Mouse (Mus musculus): Measurements from ENCODE around the gene Gpatch1. TPM values are rescaled to one million over a fixed set of nuclear protein-coding genes. Genes with fewer than 3 reads are reported as not detected.
A peak's percentile ranks its signal among the peaks of the same experiment; 100 is the strongest.
"Not testable (repeated sequence)": the region's sequence is repeated elsewhere in the genome, so short reads cannot be mapped to it uniquely, and the experiment has no call there.

Gene Gpatch1
- polyA plus RNA-seq, 1 experiment from 2014 or later, result 21.3 TPM

DNA sequence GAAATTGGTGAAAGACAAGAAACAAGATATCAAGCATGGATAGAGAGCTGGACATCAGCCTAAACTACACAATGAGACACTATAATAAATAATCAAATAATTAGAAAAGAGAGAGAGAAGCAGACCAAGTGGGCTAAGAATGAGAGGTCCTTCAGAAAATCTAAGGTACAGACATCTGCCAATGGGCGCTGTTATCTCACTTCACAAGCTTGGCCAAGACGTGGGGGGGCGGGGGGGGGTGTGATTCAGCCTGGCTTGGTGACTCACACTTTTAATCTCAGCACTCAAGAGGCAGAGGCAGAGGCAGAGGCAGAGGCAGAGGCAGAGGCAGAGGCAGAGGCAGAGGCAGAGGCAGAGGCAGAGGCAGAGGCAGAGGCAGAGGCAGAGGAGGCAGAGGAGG is 981 bp upstream of the Gpatch1 start:
- H3K9ac ChIP-seq; ATAC-seq (ENCODE audit: low FRiP score); H3K27me3 ChIP-seq; H3K4me2 ChIP-seq (replicated peaks); H3K27ac ChIP-seq; H3K4me3 ChIP-seq; H3K9me3 ChIP-seq (replicated peaks); H3K36me3 ChIP-seq: not testable (repeated sequence)
- WGBS, result 73% methylated on average over 3 of the region's 3 CpGs
- H3K4me1 ChIP-seq, result peaks cover 14% of the 10 kb centered on the region

DNA sequence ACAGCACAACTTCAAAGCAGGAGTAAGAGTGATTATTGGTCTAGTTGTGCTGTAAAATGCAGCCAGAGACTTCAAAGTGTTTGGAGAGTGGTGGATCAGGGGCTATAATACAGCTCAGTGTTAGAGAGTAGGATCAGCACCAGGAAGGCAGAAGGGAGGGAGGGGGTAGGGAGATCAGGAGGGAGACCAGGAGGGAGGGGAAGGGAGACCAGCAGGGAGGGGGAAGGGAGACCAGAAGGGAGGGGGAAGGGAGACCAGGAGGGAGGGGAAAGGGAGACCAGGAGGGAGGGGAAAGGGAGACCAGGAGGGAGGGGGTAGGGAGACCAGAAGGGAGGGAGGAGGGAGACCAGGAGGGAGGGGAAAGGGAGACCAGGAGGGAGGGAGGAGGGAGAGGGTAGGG is 4.1 kb downstream of the Gpatch1 start:
- no peak for ATAC-seq (ENCODE audit: low FRiP score)
- no peak overlapping the region for H3K4me2 ChIP-seq (replicated peaks)
- peaks cover 10% of the 10 kb centered on the region for H3K36me3 ChIP-seq
- no peak overlapping the region for H3K9ac ChIP-seq
- no peaks in the 10 kb centered on the region for H3K9me3 ChIP-seq (replicated peaks)
- no peak overlapping the region for H3K4me3 ChIP-seq
- peaks cover 9% of the 10 kb centered on the region for H3K4me1 ChIP-seq
- no peak overlapping the region for H3K27ac ChIP-seq
- H3K27me3 ChIP-seq, result no peaks in the 10 kb centered on the region

DNA sequence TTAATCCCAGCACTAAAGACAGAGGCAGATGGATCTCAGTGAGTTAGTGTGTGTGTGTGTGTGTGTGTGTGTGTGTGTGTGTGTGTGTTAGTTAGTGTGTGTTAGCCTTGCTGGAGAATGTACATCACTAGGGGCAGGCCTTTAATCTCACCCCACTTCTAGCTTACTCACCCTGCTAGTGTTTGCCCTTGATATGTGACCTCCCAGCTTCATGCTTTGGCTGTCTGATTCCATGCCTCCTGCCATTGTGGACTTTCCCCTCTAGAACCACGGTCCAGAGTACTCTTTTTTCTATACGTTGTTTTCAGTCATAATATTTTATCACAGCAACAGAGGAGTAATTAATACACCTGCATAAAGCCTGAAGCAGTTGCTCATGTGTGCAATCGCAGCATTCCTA is 7.0 kb downstream of the Gpatch1 start:
- H3K27me3 ChIP-seq, result no peaks in the 10 kb centered on the region
- no peaks in the 10 kb centered on the region for H3K9me3 ChIP-seq (replicated peaks)
- no peak overlapping the region for H3K4me3 ChIP-seq
- 85% methylated on average over 3 of the region's 3 CpGs for WGBS
- no peaks in the 10 kb centered on the region for H3K4me1 ChIP-seq
- ATAC-seq (ENCODE audit: low FRiP score), result no peak
- H3K9ac ChIP-seq, result no peak overlapping the region
- H3K4me2 ChIP-seq (replicated peaks), result no peak overlapping the region
- H3K36me3 ChIP-seq, result peaks cover 38% of the 10 kb centered on the region
- no peak overlapping the region for H3K27ac ChIP-seq

DNA sequence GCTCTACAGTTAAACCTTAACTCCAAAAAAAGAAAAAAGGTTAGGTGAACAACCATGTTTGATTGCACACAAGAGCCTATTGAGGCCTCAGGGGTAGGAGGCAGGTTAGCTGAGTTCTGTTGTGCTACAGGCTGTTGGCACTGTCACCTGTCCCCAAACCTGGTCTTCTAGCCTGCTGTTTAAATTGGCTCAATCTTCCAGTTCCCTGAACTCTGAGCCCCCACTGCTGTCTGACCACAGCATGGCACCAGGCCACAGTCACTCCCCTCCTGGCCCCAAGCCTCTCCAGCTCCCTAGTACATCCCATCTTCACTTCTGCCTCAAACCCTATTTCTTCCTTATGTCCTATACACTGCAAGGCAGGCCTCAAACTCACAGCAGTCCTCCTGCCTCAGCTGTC is 17.4 kb downstream of the Gpatch1 start:
- Histone ChIP-seq H3K9ac (no peak overlapping the region), H3K4me1 (no peaks in the 10 kb centered on the region), H3K27ac (no peak overlapping the region), H3K27me3 (no peaks in the 10 kb centered on the region), H3K4me2 (replicated peaks) (no peak overlapping the region), H3K4me3 (no peak overlapping the region), H3K9me3 (replicated peaks) (no peaks in the 10 kb centered on the region), H3K36me3 (peaks cover 77% of the 10 kb centered on the region)
- ATAC-seq (ENCODE audit: low FRiP score), result no peak

DNA sequence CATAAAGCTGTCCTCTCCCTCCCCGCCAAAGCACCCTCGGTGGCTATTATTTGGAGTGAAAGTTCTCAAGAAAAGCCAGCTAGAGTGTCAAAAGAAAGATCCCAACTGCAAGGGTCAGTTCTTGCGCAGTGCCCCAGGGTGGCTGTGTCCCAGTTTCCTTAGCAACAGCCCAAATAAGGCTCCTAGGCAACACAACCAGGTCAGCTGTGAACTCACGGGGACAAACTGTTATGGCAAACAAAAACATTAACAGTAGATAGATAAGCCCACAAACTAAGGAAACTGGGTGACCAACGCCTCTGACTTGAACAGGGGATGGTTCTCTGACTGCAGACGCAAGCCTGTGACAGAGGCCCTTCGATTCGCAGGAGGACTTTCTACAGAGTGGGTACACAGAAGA is 18.6 kb downstream of the Gpatch1 start:
- Histone ChIP-seq H3K36me3 (peaks cover 77% of the 10 kb centered on the region), H3K9ac (no peak overlapping the region), H3K4me3 (no peak overlapping the region), H3K9me3 (replicated peaks) (no peaks in the 10 kb centered on the region), H3K4me1 (no peaks in the 10 kb centered on the region), H3K27me3 (no peaks in the 10 kb centered on the region), H3K27ac (no peak overlapping the region), H3K4me2 (replicated peaks) (no peak overlapping the region)
- no peak for ATAC-seq (ENCODE audit: low FRiP score)
- 68% methylated on average over 8 of the region's 8 CpGs for WGBS

DNA sequence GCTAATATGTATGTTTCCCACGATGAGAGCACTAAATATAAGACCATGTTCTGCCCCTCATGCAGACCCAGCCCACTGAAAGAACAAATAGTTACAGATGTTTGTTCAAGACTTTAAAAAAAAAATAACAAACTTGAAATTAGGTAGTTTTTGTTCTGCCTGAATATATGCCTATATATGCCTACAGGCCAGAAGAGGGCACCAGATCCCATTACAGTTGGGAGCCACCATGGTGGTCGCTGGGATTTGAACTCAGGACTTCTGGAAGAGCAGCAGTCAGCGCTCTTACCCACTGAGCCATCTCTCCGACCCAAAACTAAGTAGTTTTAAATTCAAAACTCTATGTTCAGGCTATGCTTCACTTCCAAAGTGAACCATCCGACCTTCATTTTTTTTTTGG is 20.4 kb downstream of the Gpatch1 start:
- Histone ChIP-seq H3K27me3 (no peaks in the 10 kb centered on the region), H3K4me1 (no peaks in the 10 kb centered on the region), H3K9ac (no peak overlapping the region), H3K27ac (no peak overlapping the region), H3K36me3 (peaks cover 80% of the 10 kb centered on the region), H3K4me2 (replicated peaks) (no peak overlapping the region), H3K9me3 (replicated peaks) (no peaks in the 10 kb centered on the region), H3K4me3 (no peak overlapping the region)
- ATAC-seq (ENCODE audit: low FRiP score), result no peak
- WGBS, result 95% methylated on average over 5 of the region's 5 CpGs

DNA sequence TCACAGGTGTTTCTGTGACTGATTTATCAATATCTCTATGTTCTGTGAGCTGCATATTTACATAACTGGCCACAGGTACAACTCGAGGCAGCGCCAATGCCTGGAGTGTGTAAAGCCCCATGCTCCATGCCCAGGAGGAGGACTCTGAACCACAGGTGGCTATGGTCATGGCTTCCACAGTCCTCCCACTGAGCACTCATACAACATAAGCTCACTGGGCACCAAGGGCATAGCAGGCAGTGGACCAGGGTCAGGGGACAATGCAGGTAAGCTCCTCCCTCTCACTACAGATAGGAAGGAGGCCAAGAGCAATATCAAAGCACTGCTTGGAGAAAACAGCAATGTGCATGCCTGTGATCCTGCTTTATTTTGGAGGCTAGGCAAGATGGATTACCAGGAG is 22.6 kb downstream of the Gpatch1 start:
- Histone ChIP-seq H3K4me2 (replicated peaks) (no peak overlapping the region), H3K4me3 (no peak overlapping the region), H3K27ac (no peak overlapping the region), H3K36me3 (peaks cover 80% of the 10 kb centered on the region), H3K4me1 (no peaks in the 10 kb centered on the region), H3K27me3 (no peaks in the 10 kb centered on the region), H3K9ac (no peak overlapping the region), H3K9me3 (replicated peaks) (no peaks in the 10 kb centered on the region)
- WGBS, result 94% methylated on average over 2 of the region's 2 CpGs
- ATAC-seq (ENCODE audit: low FRiP score), result no peak

DNA sequence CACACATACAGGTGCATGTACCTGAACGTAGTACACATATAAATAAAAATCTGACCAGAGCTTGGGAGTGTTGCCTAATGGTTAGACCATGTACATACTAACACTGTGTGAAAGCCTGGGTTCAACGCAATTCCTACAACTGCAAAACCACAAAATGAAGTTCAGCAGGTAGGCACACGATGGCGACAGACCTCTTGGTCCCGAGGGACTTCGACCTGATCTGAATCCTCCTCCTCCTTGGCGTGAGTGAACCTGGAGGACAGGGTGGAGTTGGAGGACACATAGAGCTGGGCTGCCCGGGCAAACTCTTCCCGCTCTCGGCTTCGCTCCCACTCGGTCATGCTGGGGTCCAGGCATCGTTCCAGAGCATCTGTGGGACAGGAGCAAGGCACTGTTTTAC is 24.8 kb downstream of the Gpatch1 start:
- Histone ChIP-seq H3K9me3 (replicated peaks) (no peaks in the 10 kb centered on the region), H3K9ac (no peak overlapping the region), H3K4me2 (replicated peaks) (no peak overlapping the region), H3K27ac (no peak overlapping the region), H3K4me3 (no peak overlapping the region), H3K4me1 (no peaks in the 10 kb centered on the region), H3K36me3 (peaks cover 86% of the 10 kb centered on the region), H3K27me3 (no peaks in the 10 kb centered on the region)
- WGBS, result 89% methylated on average over 13 of the region's 13 CpGs
- ATAC-seq (ENCODE audit: low FRiP score), result no peak

DNA sequence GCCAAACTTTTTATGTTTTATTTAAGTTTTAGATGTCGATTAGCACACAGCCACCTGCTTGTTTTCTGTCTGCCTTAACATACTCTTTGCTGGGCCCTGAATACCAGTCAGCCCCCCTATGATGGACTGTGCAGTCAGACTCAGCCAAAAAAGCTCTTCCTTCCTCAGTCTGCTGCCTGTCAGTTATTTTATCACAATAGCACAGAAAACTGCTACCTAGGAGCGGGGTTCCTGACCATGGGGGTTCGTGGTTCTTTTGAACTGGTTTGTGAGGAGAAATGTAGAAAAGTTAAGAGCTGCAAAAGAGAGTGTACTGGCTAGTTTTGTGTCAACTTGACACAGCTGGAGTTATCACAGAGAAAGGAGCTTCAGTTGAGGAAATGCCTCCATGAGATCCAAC is 39.3 kb downstream of the Gpatch1 start:
- Histone ChIP-seq H3K27me3 (no peaks in the 10 kb centered on the region), H3K9me3 (replicated peaks) (peaks cover 22% of the 10 kb centered on the region), H3K9ac (no peak overlapping the region), H3K4me1 (no peaks in the 10 kb centered on the region), H3K36me3 (peaks cover 78% of the 10 kb centered on the region), H3K27ac (no peak overlapping the region), H3K4me3 (no peak overlapping the region), H3K4me2 (replicated peaks) (no peak overlapping the region)
- WGBS, result 92% methylated on average over 3 of the region's 3 CpGs
- ATAC-seq (ENCODE audit: low FRiP score), result no peak

DNA sequence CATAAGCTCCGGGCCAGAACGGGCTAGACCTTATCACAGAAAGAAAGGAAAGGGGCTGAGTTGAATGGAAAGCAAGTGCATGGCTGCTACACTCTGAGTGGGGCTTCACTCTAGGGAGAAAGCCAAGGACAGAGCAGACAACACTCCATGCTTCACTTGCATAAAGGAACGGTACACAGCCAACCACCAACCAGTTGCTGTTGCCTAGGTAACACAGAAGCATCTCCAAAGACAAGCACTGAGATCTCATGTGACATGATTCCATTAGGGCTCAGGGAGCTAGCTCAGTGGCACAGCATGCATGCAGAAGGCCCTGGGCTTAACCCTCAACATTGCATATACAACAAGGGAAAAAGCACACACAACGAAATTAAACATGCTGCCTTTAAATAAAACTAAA is 40.8 kb downstream of the Gpatch1 start:
- ATAC-seq (ENCODE audit: low FRiP score), result peak; percentile 60; the same call in 1 of the 2 replicates
- no peak overlapping the region for H3K27ac ChIP-seq

DNA sequence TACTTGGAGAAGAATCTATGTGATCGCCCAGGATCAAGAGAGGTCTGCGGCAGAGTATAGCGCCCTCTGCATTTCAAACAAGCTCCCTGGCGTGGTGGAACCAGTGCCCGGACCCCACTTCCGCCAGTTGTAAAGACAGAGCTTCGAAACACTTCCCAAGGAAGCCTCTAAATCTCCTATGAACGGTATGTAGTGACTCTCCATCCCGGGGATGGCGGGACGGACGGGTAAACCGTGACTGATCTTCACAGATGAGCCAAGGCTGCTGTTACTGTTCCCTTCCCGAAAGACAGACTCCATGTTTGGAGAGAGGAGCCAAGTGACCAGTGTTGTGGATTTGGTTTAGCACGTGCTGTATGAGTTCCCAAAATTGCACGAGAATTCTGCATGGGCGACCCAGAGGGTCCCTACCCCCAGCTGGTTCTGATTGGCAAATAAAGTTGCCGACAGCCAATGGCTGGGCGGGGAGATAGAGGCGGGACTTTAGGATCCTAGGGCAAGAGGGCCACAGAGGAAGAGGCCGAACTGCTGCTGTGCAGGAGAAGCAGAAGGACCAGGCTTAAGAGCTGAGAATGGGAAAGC is 48.7 kb downstream of the Gpatch1 start:
- peak; percentile 54 for ATAC-seq (ENCODE audit: low FRiP score)
- Histone ChIP-seq H3K36me3 (peaks cover 5% of the 10 kb centered on the region), H3K9ac (peak overlapping the region; percentile 33; the same call in 1 of the 2 replicates), H3K27ac (no peak overlapping the region), H3K27me3 (no peaks in the 10 kb centered on the region), H3K4me2 (replicated peaks) (peak overlapping the region; percentile 63), H3K9me3 (replicated peaks) (peaks cover 5% of the 10 kb centered on the region), H3K4me1 (0 out of 2 replicates have a peak, but pooled peaks cover 2% of the 10 kb centered on the region), H3K4me3 (peak overlapping the region; percentile 29)
- 7% methylated on average over 21 of the region's 21 CpGs for WGBS

More for the DNA sequence above, 40.8 kb downstream of the Gpatch1 start:
- no peak overlapping the region for H3K9ac ChIP-seq
- H3K9me3 ChIP-seq (replicated peaks), result peaks cover 22% of the 10 kb centered on the region
- 47% methylated on average over 4 of the region's 4 CpGs for WGBS
- H3K4me2 ChIP-seq (replicated peaks), result no peak overlapping the region
- H3K4me3 ChIP-seq, result no peak overlapping the region
- H3K36me3 ChIP-seq, result peaks cover 69% of the 10 kb centered on the region
- H3K4me1 ChIP-seq, result no peaks in the 10 kb centered on the region
- H3K27me3 ChIP-seq, result no peaks in the 10 kb centered on the region

DNA sequence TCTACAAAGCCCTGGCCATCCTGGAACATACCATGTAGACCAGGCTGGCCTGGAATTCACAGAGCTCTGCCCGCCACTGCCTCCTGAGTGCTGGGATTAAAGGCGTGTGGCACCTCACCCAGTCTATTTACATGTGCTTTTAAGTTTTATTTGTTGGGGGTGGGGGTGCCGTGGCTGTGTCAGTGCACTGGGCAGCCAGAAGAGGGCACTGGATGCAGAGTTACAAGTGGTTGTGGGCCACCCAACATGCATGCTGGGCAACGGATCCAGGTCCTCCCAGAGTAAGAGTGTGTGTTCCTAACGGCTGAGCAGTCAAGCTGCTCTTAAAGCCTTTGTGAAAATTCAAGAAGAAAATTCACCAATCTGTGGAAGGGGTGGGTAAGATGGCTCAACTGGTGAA is 50.4 kb downstream of the Gpatch1 start:
- Histone ChIP-seq H3K4me2 (replicated peaks) (no peak overlapping the region), H3K4me3 (no peak overlapping the region), H3K4me1 (0 out of 2 replicates have a peak, but pooled peaks cover 2% of the 10 kb centered on the region), H3K27ac (no peak overlapping the region), H3K9ac (no peak overlapping the region), H3K9me3 (replicated peaks) (no peaks in the 10 kb centered on the region), H3K27me3 (no peaks in the 10 kb centered on the region), H3K36me3 (no peaks in the 10 kb centered on the region)
- ATAC-seq (ENCODE audit: low FRiP score), result no peak
- 72% methylated on average over 5 of the region's 5 CpGs for WGBS

DNA sequence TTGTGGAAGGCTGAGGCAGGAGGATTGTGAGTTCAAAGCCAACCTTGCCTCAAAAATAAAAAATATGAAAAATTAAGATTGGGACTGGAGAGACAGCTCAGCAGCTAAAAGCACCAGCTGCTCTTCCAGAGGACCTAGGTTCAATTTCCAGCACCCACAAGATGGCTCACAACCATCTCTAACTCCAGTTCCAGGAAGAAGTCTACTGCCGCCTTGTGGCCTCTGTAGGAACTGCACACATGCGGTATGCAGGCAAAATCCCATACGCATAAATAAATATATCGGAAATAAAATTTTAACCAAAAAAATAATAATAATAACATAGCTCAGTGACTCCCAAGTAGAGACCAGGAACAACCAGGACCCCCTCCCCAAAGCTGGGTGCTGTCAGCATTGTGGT is 51.6 kb downstream of the Gpatch1 start:
- Histone ChIP-seq H3K27me3 (no peaks in the 10 kb centered on the region), H3K4me2 (replicated peaks) (no peak overlapping the region), H3K27ac (no peak overlapping the region), H3K9me3 (replicated peaks) (no peaks in the 10 kb centered on the region), H3K4me3 (no peak overlapping the region), H3K36me3 (no peaks in the 10 kb centered on the region), H3K9ac (no peak overlapping the region), H3K4me1 (0 out of 2 replicates have a peak, but pooled peaks cover 2% of the 10 kb centered on the region)
- ATAC-seq (ENCODE audit: low FRiP score), result no peak
- 79% methylated on average over 4 of the region's 4 CpGs for WGBS
